Mouse (Mus musculus) urinary bladder, postnatal 36 days (tissue): ENCODE data around the gene Cdkn2aipnl.

Experiments used
- DNase-seq, 2 experiments: peaks; one replicate each; pipeline ENCODE4 v3.0.0; 2022; ENCODE audit warnings: low spot score in 2 of 2, mixed read lengths in 1 of 2

Cdkn2aipnl gene

DNA sequence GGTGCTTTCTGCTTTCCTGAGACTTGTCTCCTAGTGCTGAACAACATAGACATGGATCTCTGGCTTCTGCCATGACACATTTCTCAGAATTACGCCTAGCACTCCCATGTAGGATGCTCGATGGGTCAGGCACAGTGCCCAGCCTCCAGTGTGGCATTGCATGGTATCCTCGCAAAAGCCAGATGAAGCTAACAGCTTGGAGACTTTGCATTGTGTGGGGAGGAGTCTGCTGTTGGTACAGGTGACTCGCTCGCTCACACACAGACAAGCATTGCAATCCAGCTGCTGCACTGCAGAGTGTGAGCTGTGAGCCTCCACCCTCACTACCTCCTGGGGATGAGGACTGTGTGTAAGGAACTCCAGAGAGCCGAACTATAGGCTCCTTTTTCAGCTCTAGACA is 21.3 kb upstream of the Cdkn2aipnl start:
- no peak for DNase-seq

GRCm38 (mm10) chr11:51949155-51949840 is 18.2 kb upstream of the Cdkn2aipnl start:
- no peak for DNase-seq

DNA sequence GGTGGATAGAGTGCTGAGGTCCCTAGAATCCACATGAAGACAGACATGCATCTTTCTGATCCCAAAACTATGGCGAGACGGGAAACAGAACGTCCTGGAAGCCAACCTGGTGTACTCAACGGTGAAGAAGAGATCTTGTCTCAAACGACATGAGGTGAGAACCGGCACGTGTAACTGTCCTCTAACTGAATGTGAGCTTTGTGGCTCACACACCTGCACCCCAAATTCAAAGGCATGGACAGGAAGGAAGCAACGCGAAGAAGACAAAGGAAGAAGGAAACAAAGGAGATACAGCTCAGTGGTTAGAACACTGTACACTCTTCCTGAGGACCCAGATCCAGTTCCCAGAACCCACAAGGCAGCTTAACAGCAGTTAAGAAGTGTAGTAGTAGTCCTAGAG is 17.5 kb upstream of the Cdkn2aipnl start:
- no peak for DNase-seq

DNA sequence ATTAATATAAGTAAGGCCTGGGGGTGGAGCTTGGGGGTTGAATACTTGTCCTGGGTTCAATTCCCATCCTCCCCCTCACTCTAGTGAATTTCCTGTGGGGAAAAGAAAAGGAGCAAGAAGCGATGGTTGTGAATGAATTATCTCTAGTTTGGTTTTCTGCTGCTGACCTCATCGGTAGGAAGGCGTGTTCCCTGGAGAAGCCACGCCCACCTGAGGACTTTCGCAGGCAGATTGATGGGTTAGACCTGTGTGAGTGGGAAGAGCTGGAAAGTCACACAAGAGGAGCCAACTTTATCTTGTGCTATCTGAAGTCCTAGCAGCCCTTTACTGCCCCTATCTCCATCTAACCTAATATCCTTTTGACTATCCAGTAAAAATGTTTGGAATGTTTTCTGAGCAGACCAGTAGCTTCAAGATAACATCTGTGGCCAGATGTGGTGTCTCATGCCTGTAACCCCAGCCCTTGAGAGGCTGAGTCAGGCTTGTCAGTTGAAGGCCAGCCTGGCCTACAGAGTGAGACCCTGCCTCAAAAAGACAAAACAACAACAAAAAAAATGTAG is 15.5 kb upstream of the Cdkn2aipnl start:
- no peak for DNase-seq

DNA sequence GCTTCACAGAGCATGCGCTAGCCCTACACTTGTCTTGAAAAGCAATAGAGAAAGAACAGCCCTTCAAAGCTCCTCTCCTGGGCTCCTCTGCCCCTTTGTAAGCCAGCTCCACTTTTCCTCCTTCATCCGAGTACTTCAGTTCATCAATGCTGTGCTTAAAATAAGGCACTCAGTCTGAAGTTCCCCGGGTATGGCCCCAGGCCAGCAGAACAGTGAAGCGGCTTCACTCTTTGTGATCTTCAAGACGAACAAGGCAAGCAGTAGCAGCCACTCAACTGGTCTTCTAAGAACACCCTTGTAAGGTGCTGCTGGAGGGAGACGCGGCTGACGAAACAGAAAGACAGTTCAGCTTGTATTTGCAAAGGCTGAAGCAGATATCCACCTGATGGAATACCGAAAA is 11.3 kb upstream of the Cdkn2aipnl start:
- no peak for DNase-seq

DNA sequence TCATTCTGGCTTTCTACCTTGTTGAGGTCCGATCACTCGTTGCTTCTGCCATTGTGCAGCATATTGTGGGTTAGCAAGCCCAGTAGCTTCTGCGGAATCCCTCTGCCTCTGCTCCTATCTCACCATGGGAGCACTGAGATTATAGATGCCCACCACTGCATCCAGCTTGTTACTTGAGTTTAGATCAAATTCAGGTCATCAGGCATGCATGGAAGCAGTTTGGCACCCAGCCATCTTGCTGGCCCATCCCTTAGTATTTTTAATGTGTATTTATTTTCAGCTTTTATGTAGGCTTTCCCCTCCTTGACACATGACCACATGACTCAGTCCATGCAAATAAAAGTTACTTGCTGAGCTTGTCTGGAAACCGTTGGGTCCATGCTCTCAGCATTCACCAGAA is 9.7 kb upstream of the Cdkn2aipnl start:
- DNase-seq: peak; percentile 18 to 33

DNA sequence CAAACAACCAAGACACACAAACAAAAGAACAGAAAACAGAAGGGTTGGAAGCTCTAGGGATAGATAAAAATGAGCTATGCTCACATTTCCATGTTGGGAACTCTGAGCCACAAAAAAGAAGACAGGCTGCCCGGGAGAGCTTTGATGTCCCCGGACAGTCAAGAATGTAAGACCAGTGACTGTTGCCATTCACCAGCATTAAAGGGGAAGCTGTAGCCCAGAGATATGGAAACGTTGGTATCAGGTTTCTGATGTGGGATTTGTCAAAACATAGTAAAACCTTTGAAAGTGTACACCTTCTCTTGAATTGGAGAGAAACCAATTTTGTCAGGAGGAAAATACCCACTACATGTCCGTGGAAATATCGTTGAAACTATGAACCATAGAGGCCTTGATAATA is 8.0 kb upstream of the Cdkn2aipnl start:
- DNase-seq: no peak

DNA sequence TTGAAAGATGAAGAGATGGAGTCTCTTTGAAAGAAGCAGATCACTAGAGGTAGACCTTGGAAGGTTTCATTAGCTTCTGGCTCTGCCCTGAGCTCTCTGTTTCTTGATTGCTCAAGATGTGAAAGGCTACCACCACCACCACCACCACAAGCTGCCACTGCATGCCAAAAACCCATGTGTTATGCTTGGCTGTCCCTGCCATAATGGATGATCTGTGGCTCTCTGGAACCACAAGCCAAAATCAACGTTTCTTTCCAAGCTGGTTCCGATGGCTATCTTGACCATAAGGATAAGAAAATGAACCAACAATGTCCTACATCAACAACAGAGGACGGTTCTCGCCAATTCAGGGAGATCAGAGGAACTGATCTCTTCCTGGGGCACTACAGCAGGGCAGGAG is 7.4 kb upstream of the Cdkn2aipnl start:
- no peak for DNase-seq

GRCm38 (mm10) chr11:51960967-51961471 is 6.4 kb upstream of the Cdkn2aipnl start:
- DNase-seq: peak in 1 of 2 experiments; percentile 40

DNA sequence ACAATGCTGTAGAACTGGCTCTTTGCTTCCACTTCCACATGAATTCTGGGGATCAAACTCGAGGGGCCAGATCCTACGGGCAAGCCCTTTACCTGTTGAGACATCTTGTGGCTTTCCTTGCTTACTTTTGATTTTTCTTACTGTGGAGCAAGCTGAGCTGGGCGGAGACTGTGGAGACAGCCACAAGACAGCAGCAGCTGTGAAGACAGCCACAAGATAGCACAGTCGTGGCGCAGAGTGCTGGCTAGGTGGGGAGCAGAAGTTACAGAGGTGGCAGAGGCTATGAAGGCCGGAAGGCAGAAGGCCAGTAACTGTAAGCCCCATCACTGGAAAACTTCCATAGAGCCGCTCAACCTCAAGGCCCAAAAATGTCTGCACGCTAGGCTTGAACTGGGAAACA is 5.7 kb upstream of the Cdkn2aipnl start:
- DNase-seq: no peak

DNA sequence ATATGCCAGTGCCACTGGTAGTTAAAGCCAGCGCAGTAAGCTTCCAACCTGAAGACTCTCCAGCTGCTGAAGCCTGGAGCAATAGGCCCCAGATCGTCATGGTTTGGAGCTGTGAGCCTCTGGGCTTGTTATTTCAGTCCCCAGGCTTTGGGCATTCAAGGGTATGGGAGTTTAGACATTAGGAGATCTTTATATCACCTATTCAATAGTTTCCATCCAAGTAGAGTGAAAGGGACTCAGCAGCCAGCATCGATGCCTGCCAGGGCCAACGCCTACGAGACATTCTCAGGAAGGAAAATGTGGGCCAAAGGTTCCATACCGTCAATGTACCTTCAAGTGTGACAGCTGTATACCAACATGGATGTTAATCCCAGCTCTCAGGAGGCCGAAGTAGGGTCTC is 5.2 kb upstream of the Cdkn2aipnl start:
- no peak for DNase-seq

- DNase-seq: no peak
Observed at GRCm38 (mm10) chr11:51966651-51967050, 810 bp upstream of the Cdkn2aipnl start.

GRCm38 (mm10) chr11:51968896-51969295 is 1.4 kb downstream of the Cdkn2aipnl start:
- no peak for DNase-seq

DNA sequence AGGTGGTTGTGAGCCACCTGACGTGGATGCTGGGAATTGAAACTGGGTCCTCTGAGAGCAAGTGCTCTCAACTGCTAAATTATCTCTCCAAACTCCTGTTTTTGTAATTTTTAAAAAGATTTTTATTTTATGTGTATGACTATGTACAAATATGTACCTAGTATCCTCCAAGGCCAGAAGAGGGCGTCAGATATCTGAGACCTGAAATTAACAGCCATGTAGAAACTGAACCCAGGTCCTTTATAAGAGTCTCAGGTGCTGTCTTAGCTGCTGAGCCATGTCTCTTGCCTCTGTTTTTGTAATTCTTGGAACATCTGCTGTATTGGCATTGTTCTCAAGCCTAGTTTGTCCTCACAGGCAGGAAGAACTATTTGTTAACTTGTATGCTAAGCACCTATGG is 2.0 kb downstream of the Cdkn2aipnl start:
- no peak for DNase-seq

DNA sequence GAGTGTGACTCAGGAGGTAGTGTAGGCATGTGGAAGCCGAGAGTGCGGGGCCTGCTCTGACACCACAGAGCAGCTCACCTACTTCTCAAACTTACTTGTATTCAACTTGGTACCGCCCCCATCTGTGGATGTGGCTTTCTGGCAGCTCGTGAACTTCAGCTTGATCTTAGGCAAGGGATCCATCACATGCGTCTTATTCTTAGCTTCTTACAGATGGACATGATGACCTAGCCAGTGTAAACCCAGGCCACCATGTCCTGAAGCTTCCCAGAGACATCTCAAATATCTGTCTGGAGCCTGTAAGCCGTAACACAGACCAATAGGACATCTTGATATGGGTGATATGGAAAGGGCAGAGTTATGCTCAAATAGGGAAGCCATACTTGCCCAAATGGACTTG is 4.2 kb downstream of the Cdkn2aipnl start:
- no peak for DNase-seq

DNA sequence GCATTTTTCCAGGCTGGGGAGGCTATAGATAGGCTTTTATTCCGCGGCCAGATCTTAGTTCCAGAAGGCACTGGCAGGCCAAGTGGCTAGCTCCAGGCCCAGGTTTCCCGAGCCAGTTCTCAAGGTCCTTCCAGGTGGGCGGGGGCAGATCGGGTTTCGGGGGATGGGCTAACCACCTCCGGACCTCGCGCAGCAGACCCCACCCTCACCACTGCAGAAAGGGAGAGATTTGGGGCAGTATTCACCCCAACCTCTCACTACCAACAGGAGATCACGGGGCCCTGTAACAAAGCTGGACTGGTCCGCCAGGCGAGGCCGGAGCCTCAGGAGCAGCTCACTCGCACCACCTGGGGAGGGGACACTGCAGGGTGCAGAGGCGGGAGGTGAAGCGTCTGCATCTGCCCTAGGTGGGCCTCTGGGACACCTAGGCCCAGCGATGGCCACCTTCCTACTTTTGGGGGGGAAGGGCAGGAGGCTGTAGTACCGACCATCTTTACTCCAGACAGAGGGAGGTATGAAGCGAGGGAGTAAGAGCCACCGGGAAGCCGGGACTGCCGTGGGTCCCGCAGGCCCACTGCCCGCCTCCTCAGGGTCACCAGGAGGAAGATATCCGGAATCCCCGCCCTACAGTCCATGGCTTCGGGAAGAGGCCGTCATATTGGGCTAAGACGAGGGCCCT is 32.3 kb downstream of the Cdkn2aipnl start:
- peak; percentile 48 to 67 for DNase-seq

GRCm38 (mm10) chr11:52000290-52000962 is 33.0 kb downstream of the Cdkn2aipnl start, which contains the start of gene Ube2b:
Ube2b (minus strand) TSS chr11:52000762.
- DNase-seq: peak; percentile 87 to 96

DNA sequence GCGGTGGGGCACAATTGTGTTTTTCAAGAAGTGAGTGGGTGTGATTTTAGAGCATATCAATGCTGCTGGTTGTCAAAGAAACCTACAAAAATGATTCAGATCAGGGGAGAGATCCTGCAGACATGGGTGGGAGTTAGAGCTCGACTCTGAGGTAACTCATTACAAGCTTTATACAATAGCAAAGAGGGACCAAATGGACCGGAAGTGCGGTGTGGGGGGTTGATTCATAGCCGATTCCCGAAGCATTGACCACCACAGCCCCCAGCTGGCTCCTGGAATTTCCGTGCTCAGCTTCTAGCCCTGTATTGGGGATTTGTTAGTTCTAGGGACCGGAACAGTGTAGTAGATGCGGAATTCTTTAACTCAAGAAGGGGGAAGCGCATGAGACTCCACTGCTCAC is 33.9 kb downstream of the Cdkn2aipnl start:
- no peak for DNase-seq

- no peak for DNase-seq
Observed at GRCm38 (mm10) chr11:52001861-52002260, 34.4 kb downstream of the Cdkn2aipnl start.

DNA sequence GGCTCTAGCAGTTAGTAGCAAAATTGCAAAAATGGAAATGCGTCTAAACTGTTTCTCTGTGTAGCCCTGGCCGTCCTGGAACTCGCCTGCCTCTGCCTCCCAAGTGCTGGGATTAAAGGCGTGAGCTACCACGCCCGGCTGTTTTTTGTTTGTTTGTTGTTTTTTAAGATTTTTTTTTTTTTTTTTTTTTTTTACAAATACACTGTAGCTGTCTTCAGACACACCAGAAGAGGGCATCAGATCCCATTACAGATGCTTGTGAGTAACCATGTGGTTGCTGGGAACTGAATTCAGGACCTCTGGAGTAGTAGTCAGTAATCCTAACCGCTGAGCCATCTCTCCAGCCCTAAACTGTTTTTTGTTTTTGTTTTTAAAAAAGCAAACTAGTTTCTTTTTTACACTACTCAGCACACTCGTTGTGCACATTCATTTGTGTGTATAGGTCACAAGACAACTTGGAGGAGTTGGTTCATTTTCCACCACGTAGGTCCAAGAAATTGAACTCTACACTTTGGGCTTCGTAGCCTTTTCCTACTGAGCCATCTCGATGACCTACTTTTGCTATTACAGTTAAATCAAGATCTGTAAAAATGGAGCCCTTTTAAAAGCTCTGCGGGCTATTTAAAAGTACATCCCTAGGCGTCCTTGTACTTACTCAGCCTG is 35.5 kb downstream of the Cdkn2aipnl start:
- no peak for DNase-seq

- no peak for DNase-seq
Observed at GRCm38 (mm10) chr11:52003505-52003771, 36.0 kb downstream of the Cdkn2aipnl start.
